Mouse (Mus musculus) heart, embryonic 11.5 days (tissue): ENCODE results near the gene Pdia3. TPM values are rescaled to one million over a fixed set of nuclear protein-coding genes. Genes with fewer than 3 reads are reported as not detected.
"Not testable (repeated sequence)": the region's sequence is repeated elsewhere in the genome, so short reads cannot be mapped to it uniquely, and the experiment has no call there.

ENCODE experiments used
- ATAC-seq: fragments of 200-750 bp; cut with Nextera tagmentation; replicated peaks from 2 replicates; pipeline ENCODE4 v1.8.0; 2017; ENCODE audit warnings: moderate library complexity; ENCODE audit not compliant: insufficient number of reproducible peaks, low FRiP score, low TSS enrichment
- H3K27ac ChIP-seq: fragments of 300-500 bp; sonication (generic); 2 replicates; pipeline ENCODE4 v1.5.1; 2014; ENCODE audit warnings: mild to moderate bottlenecking, low read depth, low read length
- H3K27me3 ChIP-seq: fragments of 300-500 bp; sonication (generic); 2 replicates; pipeline ENCODE4 v1.6.1; 2014; ENCODE audit warnings: mild to moderate bottlenecking, low read length, mixed read lengths; ENCODE audit not compliant: control insufficient read depth, insufficient read depth
- H3K36me3 ChIP-seq: fragments of 300-500 bp; sonication (generic); 2 replicates; pipeline ENCODE4 v1.6.1; 2014; ENCODE audit warnings: mild to moderate bottlenecking, low read length, moderate library complexity, mixed read lengths; ENCODE audit not compliant: control insufficient read depth, insufficient read depth
- H3K4me1 ChIP-seq: fragments of 300-500 bp; sonication (generic); 2 replicates; pipeline ENCODE4 v1.6.1; 2014; ENCODE audit warnings: low read length; ENCODE audit not compliant: control insufficient read depth, insufficient read depth
- H3K4me2 ChIP-seq: fragments of 300-500 bp; sonication (generic); 2 replicates; pipeline ENCODE4 v1.6.1; 2014; ENCODE audit warnings: mild to moderate bottlenecking, moderate library complexity
- H3K4me3 ChIP-seq: fragments of 300-500 bp; sonication (generic); 2 replicates; pipeline ENCODE4 v1.5.1; 2014; ENCODE audit warnings: low read depth, low read length
- H3K9ac ChIP-seq: fragments of 300-500 bp; sonication (generic); 2 replicates; pipeline ENCODE4 v1.6.1; 2014; ENCODE audit warnings: mild to moderate bottlenecking, low read depth, low read length, moderate library complexity
- H3K9me3 ChIP-seq: fragments of 300-500 bp; sonication (generic); replicated peaks from 2 replicates; pipeline ENCODE4 v1.6.1; 2016; ENCODE audit warnings: low read length; ENCODE audit not compliant: control insufficient read depth
- WGBS: fragments of 180-500 bp; shearing (Covaris S2); extraction: QIAGEN DNeasy Blood & Tissue Kit; methylation state at CpG from one replicate; pipeline ENCODE4 v1.1.7; 2014; ENCODE audit not compliant: insufficient replicate concordance; 5-methylcytosine and 5-hydroxymethylcytosine counted together
- polyA plus RNA-seq: library from polyadenylated mRNA; unstranded; fragments of >200 nt; fragmentation: Nextera tagmentation; extraction: Ambion mirVana; gene quantifications from 2 replicates; pipeline ENCODE4 v1.2.1, GENCODE M21; 2014

The Pdia3 gene
- polyA plus RNA-seq, 1 experiment from 2014 or later: 489 TPM

DNA sequence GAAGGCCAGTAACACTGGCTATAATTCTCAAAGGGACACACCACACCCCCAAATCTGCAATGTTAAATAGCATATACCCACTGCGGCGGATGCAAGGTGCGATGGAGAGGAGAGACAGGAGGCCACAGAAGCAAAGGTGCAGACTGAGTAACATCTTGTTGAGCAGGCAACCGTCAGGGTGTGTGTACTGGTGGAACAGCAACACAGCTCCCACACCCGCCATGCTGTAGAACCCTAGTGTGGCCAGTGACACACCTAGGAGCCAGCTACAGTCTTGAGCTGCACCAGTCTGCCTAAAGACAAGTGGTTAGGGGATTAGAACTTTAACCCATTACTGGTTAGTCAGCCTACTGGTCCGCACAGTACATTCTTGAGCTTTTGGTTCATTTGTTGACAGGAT, 40.3 kb downstream of the Pdia3 start:
- H3K36me3 ChIP-seq: peaks cover 11% of the 10 kb centered on the region; the same call in 1 of the 2 replicates
- no peak overlapping the region for H3K9ac ChIP-seq
- ATAC-seq: no peak
- no peak overlapping the region for H3K4me3 ChIP-seq
- no peaks in the 10 kb centered on the region for H3K27me3 ChIP-seq
- WGBS: 82% methylated on average over 6 of the region's 6 CpGs
- peaks cover 23% of the 10 kb centered on the region for H3K4me1 ChIP-seq
- peak overlapping the region; percentile 84; the same call in 1 of the 2 replicates for H3K27ac ChIP-seq
- H3K4me2 ChIP-seq: no peak overlapping the region
- no peaks in the 10 kb centered on the region for H3K9me3 ChIP-seq

GRCm38 (mm10) chr2:121455534-121455933, 42.0 kb downstream of the Pdia3 start:
- Histone ChIP-seq H3K27me3 (no peaks in the 10 kb centered on the region), H3K4me2 (no peak overlapping the region), H3K4me1 (peaks cover 23% of the 10 kb centered on the region), H3K9me3 (no peaks in the 10 kb centered on the region), H3K4me3 (no peak overlapping the region), H3K36me3 (peaks cover 11% of the 10 kb centered on the region; the same call in 1 of the 2 replicates), H3K9ac (no peak overlapping the region), H3K27ac (no peak overlapping the region)
- WGBS: 73% methylated on average over 5 of the region's 5 CpGs
- no peak for ATAC-seq

DNA sequence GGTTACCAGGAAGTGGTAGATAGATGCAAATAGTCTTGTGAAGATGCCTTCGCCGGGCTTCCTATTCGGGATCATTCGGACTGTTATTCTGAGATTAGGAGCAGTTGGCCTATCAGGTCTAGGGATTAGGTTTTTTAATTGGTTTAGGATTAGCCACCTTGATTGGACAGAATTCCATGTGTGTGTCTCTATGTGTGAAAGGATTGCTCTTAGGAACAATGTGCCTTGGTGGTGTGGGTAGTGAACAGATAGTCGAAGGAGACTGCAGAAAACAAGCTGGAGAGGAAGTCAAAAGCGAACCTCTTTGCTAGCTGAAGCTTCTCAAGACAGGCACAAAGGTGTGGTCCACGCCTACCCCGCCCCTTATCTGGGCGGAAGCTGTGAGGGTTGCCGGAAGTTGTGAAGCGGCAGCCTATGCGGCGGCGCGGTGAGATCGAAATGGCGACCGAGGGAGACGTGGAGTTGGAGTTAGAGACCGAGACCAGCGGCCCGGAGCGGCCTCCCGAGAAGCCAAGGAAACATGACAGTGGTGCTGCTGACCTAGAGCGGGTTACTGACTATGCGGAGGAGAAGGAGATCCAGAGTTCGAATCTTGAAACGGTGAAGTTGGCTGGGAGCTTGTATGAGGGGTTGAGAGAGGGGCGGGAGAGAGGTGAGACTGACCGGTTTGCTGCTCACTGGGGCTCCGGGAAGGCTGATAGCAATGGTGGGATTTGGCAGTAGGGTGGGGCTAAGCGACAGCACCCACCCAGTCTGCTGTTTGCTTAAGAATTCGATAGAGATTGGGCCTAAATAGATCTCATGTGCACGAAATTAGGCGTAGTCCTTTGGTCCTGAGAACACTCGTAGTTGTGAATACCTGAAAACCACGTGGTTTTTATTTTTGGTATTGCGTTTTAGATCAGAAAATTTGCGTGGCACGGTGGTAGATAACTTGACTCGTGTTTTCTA, 43.4 kb downstream of the Pdia3 start, which contains the start of gene Serinc4:
Serinc4 (minus strand) TSS at position 90 of the 951 bp plus-strand sequence.
- Histone ChIP-seq H3K36me3 (peaks cover 8% of the 10 kb centered on the region; the same call in 1 of the 2 replicates), H3K4me1 (peaks cover 14% of the 10 kb centered on the region), H3K9ac (peak within 1 kb of the TSS; percentile 86), H3K27me3 (no peaks in the 10 kb centered on the region), H3K4me2 (peak within 1 kb of the TSS; percentile 75), H3K27ac (peak within 1 kb of the TSS; percentile 81), H3K9me3 (no peaks in the 10 kb centered on the region), H3K4me3 (peak within 1 kb of the TSS; percentile 85)
- WGBS: 3% methylated on average over 41 of the region's 41 CpGs
- peak; percentile 83 for ATAC-seq

- no peak overlapping the region for H3K9ac ChIP-seq
- H3K27ac ChIP-seq: no peak overlapping the region
- no peak for ATAC-seq
- H3K4me2 ChIP-seq: no peak overlapping the region
- H3K4me1 ChIP-seq: peaks cover 3% of the 10 kb centered on the region; the same call in 1 of the 2 replicates
- H3K27me3 ChIP-seq: no peaks in the 10 kb centered on the region
- 73% methylated on average over 2 of the region's 2 CpGs for WGBS
- H3K36me3 ChIP-seq: no peaks in the 10 kb centered on the region
- H3K9me3 ChIP-seq: no peaks in the 10 kb centered on the region
- H3K4me3 ChIP-seq: no peak overlapping the region
These were observed 46.5 kb downstream of the Pdia3 start for GRCm38 (mm10) chr2:121460071-121460470.

DNA sequence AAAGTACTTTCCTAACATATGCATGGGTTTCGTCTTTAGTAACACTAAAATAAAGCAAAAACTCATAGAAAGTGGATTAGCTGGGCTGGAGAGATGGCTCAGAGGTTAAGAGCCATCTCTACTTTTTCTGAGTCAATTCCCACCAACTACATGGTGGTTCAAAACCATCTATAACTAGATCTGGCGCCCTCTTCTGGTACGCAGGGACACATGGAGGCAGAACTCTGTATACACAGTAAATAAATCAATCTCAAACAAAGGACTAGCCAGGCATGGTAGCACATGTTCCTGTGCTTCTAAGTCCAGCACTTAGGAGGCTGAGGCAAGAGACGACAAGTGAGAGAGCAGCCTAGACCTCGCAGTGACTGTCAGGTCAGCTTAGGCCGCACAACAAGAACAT, 55.4 kb downstream of the Pdia3 start:
- WGBS: 88% methylated on average over 1 of the region's 6 CpGs
- not testable (repeated sequence) for H3K36me3 ChIP-seq, ATAC-seq, H3K4me1 ChIP-seq, H3K4me3 ChIP-seq, H3K4me2 ChIP-seq, H3K27ac ChIP-seq, H3K27me3 ChIP-seq, H3K9ac ChIP-seq, H3K9me3 ChIP-seq

DNA sequence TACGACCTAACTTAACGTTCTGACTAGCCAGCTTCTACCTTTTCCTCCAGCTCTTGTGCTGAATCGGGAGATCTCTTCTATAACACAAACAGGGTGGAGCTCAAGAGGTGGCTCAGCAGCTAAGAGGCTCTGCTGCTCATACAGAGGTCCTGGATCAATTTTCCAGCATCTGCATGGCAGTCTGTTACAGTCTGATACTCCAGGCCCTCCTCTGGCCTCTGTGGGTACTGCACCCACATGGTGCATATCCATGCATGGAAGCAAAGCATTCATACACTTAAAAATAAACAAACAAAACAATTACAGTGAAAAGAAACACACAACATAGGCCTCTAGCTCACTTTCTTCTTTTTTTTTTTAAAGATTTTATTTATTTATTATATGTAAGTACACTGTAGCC, 59.2 kb downstream of the Pdia3 start:
- not testable (repeated sequence) for H3K36me3 ChIP-seq, H3K4me3 ChIP-seq, H3K9me3 ChIP-seq, H3K27ac ChIP-seq, H3K27me3 ChIP-seq, H3K9ac ChIP-seq, ATAC-seq, H3K4me1 ChIP-seq, H3K4me2 ChIP-seq
- WGBS: 98% methylated on average over 3 of the region's 3 CpGs

GRCm38 (mm10) chr2:121473301-121474179, 60.0 kb downstream of the Pdia3 start, which contains the start of gene Mfap1b:
Gene Mfap1b (minus strand): TSS chr2:121474067.
- H3K4me1 ChIP-seq, H3K27me3 ChIP-seq, H3K9me3 ChIP-seq, H3K36me3 ChIP-seq: not testable (repeated sequence)
- Histone ChIP-seq H3K4me3 (peak within 1 kb of the TSS; percentile 66), H3K27ac (peak within 1 kb of the TSS; percentile 70), H3K9ac (peak within 1 kb of the TSS; percentile 70), H3K4me2 (peak within 1 kb of the TSS; percentile 71)
- peak; percentile 80 for ATAC-seq
- WGBS: 5% methylated on average over 38 of the region's 41 CpGs

- no peak for ATAC-seq
- no peaks in the 10 kb centered on the region for H3K4me1 ChIP-seq
- no peaks in the 10 kb centered on the region for H3K27me3 ChIP-seq
- peak overlapping the region; percentile 70 for H3K9ac ChIP-seq
- no peaks in the 10 kb centered on the region for H3K9me3 ChIP-seq
- peak overlapping the region; percentile 71 for H3K4me2 ChIP-seq
- WGBS: 31% methylated on average over 8 of the region's 8 CpGs
- peak overlapping the region; percentile 70 for H3K27ac ChIP-seq
- peak overlapping the region; percentile 66 for H3K4me3 ChIP-seq
- no peaks in the 10 kb centered on the region for H3K36me3 ChIP-seq
These were observed 60.6 kb downstream of the Pdia3 start for GRCm38 (mm10) chr2:121474180-121474535.
